Mouse (Mus musculus): ENCODE data around the gene D430019H16Rik. TPM values are rescaled to one million over a fixed set of nuclear protein-coding genes. Genes with fewer than 3 reads are reported as not detected.

D430019H16Rik gene
- polyA plus RNA-seq, 1 experiment: 8.2 TPM

DNA sequence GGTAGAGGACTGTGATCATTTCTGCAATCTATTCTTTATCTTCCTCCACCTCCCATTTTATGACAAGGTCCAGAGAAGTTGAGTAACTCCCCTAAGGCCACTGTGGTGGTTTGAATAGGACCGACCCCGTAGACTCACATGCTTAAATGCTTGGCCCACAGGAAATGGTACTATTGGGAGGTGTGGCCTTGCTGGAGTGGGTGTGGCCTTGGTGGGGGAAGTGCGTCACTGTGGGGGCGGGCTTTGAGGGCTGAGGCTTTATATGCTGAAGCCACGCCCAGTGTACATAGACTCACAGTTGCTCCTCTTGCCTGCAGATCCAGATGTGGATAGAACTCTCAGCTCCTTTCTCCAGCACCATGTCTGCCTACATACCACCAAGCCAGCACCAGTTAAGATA is 57.5 kb downstream of the D430019H16Rik start:
- no peak overlapping the region for H3K4me3 ChIP-seq (replicated peaks; ENCODE audit: extremely low read depth, low read depth, low read length)
- peaks cover 5% of the 10 kb centered on the region; the same call in 1 of the 2 replicates for H3K4me1 ChIP-seq (ENCODE audit: control insufficient read depth, insufficient read depth, low read length)
- TF ChIP-seq CTCF (IDR thresholded peaks at IDR 0.05; ENCODE audit: insufficient read depth, low read length): no peak
- TF ChIP-seq POLR2A (IDR thresholded peaks at IDR 0.05; ENCODE audit: borderline replicate concordance, extremely low read depth, low read depth, low read length): no peak
- WGBS: 71% methylated on average over 5 of the region's 5 CpGs
- no peak for DNase-seq

GRCm38 (mm10) chr12:105511671-105512502 is 58.2 kb downstream of the D430019H16Rik start:
- TF ChIP-seq CTCF (IDR thresholded peaks at IDR 0.05; ENCODE audit: insufficient read depth, low read length): no peak
- WGBS: 37% methylated on average over 16 of the region's 16 CpGs
- no peak overlapping the region for H3K4me3 ChIP-seq (replicated peaks; ENCODE audit: extremely low read depth, low read depth, low read length)
- DNase-seq: no peak
- peaks cover 5% of the 10 kb centered on the region; the same call in 1 of the 2 replicates for H3K4me1 ChIP-seq (ENCODE audit: control insufficient read depth, insufficient read depth, low read length)

GRCm38 (mm10) chr12:105514111-105514510 is 60.5 kb downstream of the D430019H16Rik start:
- WGBS: 77% methylated on average over 10 of the region's 10 CpGs
- H3K4me3 ChIP-seq (replicated peaks; ENCODE audit: extremely low read depth, low read depth, low read length): no peak overlapping the region
- DNase-seq: no peak
- no peak for TF ChIP-seq POLR2A (IDR thresholded peaks at IDR 0.05; ENCODE audit: borderline replicate concordance, extremely low read depth, low read depth, low read length)
- no peak for TF ChIP-seq CTCF (IDR thresholded peaks at IDR 0.05; ENCODE audit: insufficient read depth, low read length)
- peaks cover 5% of the 10 kb centered on the region; the same call in 1 of the 2 replicates for H3K4me1 ChIP-seq (ENCODE audit: control insufficient read depth, insufficient read depth, low read length)

GRCm38 (mm10) chr12:105517026-105517675 is 63.5 kb downstream of the D430019H16Rik start:
- DNase-seq: peak; percentile 43
- no peak for TF ChIP-seq CTCF (IDR thresholded peaks at IDR 0.05; ENCODE audit: insufficient read depth, low read length)
- no peak for TF ChIP-seq POLR2A (IDR thresholded peaks at IDR 0.05; ENCODE audit: borderline replicate concordance, extremely low read depth, low read depth, low read length)
- Histone ChIP-seq H3K4me1 (ENCODE audit: control insufficient read depth, insufficient read depth, low read length) (peaks cover 7% of the 10 kb centered on the region; the same call in 1 of the 2 replicates), H3K4me3 (replicated peaks; ENCODE audit: extremely low read depth, low read depth, low read length) (no peak overlapping the region)
- WGBS: 58% methylated on average over 21 of the region's 21 CpGs

DNA sequence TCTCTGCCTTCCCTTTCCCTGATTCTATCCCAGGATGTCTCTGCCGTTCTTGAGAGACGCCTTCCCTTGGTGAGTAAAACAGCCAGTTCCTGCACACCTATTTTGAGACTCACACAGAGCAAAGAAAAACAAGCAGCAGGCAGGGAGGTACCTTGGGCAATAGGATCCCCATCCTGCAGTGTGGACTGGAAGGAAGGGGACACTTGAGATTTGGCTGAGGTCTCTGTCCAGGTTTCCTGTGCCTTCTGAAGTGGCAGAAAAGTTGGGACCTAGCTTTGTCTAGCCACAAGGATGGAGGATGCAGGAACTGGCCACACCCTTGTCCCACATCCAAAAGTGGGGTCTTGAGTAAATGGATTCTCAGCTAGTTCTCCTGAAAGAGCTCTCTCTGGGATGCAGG is 66.2 kb downstream of the D430019H16Rik start:
- no peak overlapping the region for H3K4me3 ChIP-seq (replicated peaks; ENCODE audit: extremely low read depth, low read depth, low read length)
- no peak for DNase-seq
- WGBS: 58% methylated on average over 2 of the region's 2 CpGs
- peaks cover 3% of the 10 kb centered on the region; the same call in 1 of the 2 replicates for H3K4me1 ChIP-seq (ENCODE audit: control insufficient read depth, insufficient read depth, low read length)
- TF ChIP-seq POLR2A (IDR thresholded peaks at IDR 0.05; ENCODE audit: borderline replicate concordance, extremely low read depth, low read depth, low read length) (no peak), CTCF (IDR thresholded peaks at IDR 0.05; ENCODE audit: insufficient read depth, low read length) (no peak)

GRCm38 (mm10) chr12:105521170-105521762 is 67.6 kb downstream of the D430019H16Rik start:
- H3K4me3 ChIP-seq (replicated peaks; ENCODE audit: extremely low read depth, low read depth, low read length): no peak overlapping the region
- 50% methylated on average over 15 of the region's 15 CpGs for WGBS
- peaks cover 3% of the 10 kb centered on the region; the same call in 1 of the 2 replicates for H3K4me1 ChIP-seq (ENCODE audit: control insufficient read depth, insufficient read depth, low read length)
- TF ChIP-seq POLR2A (IDR thresholded peaks at IDR 0.05; ENCODE audit: borderline replicate concordance, extremely low read depth, low read depth, low read length) (no peak), CTCF (IDR thresholded peaks at IDR 0.05; ENCODE audit: insufficient read depth, low read length) (no peak)
- no peak for DNase-seq

DNA sequence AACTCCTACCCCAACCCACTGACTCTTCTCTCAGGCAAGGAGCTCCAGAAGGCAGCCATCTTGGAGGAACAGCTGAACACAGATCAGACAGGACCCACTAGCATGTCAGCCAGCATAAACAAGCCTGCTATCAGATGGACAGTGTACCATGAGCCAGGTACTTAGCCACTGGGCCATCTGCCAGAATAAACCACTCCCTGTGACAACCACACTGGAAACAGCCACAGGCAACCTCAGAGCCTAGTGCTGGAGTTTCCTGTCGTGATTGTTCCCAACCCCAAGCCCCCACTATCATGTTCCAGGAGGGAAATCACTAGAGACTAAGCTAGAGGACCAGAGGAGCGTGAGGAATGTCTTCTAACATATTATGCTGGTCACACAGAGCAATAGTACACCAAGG is 70.1 kb downstream of the D430019H16Rik start:
- DNase-seq: no peak
- TF ChIP-seq CTCF (IDR thresholded peaks at IDR 0.05; ENCODE audit: insufficient read depth, low read length) (no peak), POLR2A (IDR thresholded peaks at IDR 0.05; ENCODE audit: borderline replicate concordance, extremely low read depth, low read depth, low read length) (no peak)
- 32% methylated on average over 2 of the region's 2 CpGs for WGBS
- no peak overlapping the region for H3K4me3 ChIP-seq (replicated peaks; ENCODE audit: extremely low read depth, low read depth, low read length)
- peaks cover 5% of the 10 kb centered on the region for H3K4me1 ChIP-seq (ENCODE audit: control insufficient read depth, insufficient read depth, low read length)

GRCm38 (mm10) chr12:105526186-105526585 is 72.5 kb downstream of the D430019H16Rik start:
- DNase-seq: no peak
- no peak for TF ChIP-seq POLR2A (IDR thresholded peaks at IDR 0.05; ENCODE audit: borderline replicate concordance, extremely low read depth, low read depth, low read length)
- TF ChIP-seq CTCF (IDR thresholded peaks at IDR 0.05; ENCODE audit: insufficient read depth, low read length): no peak
- Histone ChIP-seq H3K4me1 (ENCODE audit: control insufficient read depth, insufficient read depth, low read length) (peaks cover 2% of the 10 kb centered on the region; the same call in 1 of the 2 replicates), H3K4me3 (replicated peaks; ENCODE audit: extremely low read depth, low read depth, low read length) (no peak overlapping the region)
- 55% methylated on average over 3 of the region's 3 CpGs for WGBS

GRCm38 (mm10) chr12:105526829-105527228 is 73.2 kb downstream of the D430019H16Rik start:
- Histone ChIP-seq H3K4me3 (replicated peaks; ENCODE audit: extremely low read depth, low read depth, low read length) (no peak overlapping the region), H3K4me1 (ENCODE audit: control insufficient read depth, insufficient read depth, low read length) (peaks cover 2% of the 10 kb centered on the region; the same call in 1 of the 2 replicates)
- 14% methylated on average over 5 of the region's 5 CpGs for WGBS
- TF ChIP-seq CTCF (IDR thresholded peaks at IDR 0.05; ENCODE audit: insufficient read depth, low read length) (no peak), POLR2A (IDR thresholded peaks at IDR 0.05; ENCODE audit: borderline replicate concordance, extremely low read depth, low read depth, low read length) (no peak)
- DNase-seq: peak; percentile 59

Data from lung, adult 2 months (tissue).